Mouse (Mus musculus): ENCODE measurements around the gene Acnat2.

DNA sequence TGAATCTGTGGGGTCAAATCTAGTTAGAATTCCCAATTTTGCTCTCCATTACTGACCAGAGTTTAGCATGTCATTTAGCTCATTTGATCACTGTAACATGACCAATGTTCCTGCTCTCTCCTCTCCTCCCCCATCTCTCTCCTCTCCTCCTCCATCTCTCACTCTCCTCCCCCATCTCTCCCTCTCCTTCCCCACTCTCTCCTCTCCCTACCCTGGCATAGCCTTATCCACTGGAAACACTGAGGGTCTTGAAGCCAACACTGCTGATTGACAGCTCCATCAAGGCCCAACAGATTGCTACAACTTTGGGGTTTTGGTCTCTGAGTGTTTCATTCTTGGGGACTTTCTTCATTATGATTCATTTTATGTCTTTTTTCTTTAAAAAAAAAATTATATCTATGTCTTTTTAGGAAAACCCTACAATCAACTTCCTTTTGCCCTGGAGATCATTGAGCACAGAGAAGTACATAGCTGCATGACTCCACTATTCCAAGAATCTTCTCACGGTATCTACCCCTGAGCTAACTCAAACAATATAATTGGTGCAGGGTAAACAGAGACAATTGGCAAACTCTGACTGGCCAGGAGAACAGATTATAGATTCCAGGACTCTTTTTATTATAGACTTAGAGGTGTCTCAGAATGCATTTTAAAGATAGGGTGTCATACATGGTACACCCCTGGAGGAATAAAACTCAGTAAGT, 44.0 kb upstream of the Acnat2 start:
- no peak for TF ChIP-seq CTCF (IDR thresholded peaks at IDR 0.05)
- no peak for TF ChIP-seq EP300 (IDR thresholded peaks at IDR 0.05)
